ENCODE assay signal across 16 mouse cellular contexts in genomic region chr16:19839831-19840230, GRCm38 (mm10).
"Had no signal": no experiment of that assay in that cellular context is flagged by ENCODE, and none has a peak within 500 bp of the region (broad histone marks: within the 10 kb centered on the region; RNA-seq: fewer than 3 reads in every experiment).

No protein-coding gene starts in this region.

- DNase-seq: cerebellum, adult 9-10 months; cerebellum, adult 9-11 months; cerebellum, postnatal 10 days; cerebellum, postnatal 14 days; cerebellum, postnatal 25 days; cerebellum, postnatal 36 days; embryo, embryonic 11 days; forebrain, postnatal 0 days; gastrocnemius, adult 2 months; gastrocnemius, postnatal 10 days; gastrocnemius, postnatal 14 days; gastrocnemius, postnatal 25 days; gastrocnemius, postnatal 36 days; heart, adult 11 months; heart, adult 18-20 months; heart, adult 2 months had no signal
